Mouse (Mus musculus): ENCODE measurements at regions not wholly inside any gene's neighbourhood (a gene's known extent, or its start where the extent isn't known, plus 50 kb on each side); places are given as distances from the start of the nearest gene placed in this dataset.
"Not testable (repeated sequence)": the region's sequence is repeated elsewhere in the genome, so short reads cannot be mapped to it uniquely, and the experiment has no call there.

DNA sequence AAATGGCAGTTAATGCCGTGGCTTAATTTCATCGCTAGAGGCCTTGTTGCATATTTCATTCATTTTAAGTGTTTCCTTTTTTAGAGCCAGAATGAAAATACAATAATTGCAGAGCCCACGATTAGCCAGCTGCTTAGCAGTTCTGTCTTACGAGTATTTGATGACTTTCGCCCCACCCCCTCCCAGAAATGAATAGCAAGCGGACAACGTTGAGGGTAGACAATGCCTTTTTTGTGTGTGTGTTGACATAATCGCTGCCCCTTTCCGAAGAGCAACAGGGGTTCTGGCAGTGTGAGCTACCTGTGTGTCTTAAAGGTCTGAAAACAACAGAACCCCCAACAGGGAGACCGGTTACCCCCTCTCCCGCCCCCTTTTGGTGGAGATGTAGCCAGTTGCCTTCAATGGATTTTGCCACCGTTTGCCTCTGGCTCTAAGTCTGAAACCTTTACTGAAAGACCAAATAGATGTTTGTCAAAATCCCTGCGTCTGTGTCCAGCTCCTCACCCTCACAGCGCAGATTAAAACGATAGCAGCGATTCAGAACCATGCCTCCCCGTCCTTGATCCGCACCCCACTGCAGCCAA is 242.6 kb upstream of the Gm6793 start:
- Histone ChIP-seq H3K4me1 (ENCODE audit: control insufficient read depth, insufficient read depth, low read length) (peaks cover 6% of the 10 kb centered on the region), H3K27ac (ENCODE audit: insufficient read depth, low read depth, low read length) (no peak overlapping the region), H3K4me3 (ENCODE audit: insufficient read depth, low read depth, low read length) (no peak overlapping the region)
- WGBS, result 30% methylated on average over 18 of the region's 18 CpGs
- TF ChIP-seq CTCF (IDR thresholded peaks at IDR 0.05; ENCODE audit: insufficient read depth, low read depth, low read length) (no peak), POLR2A (IDR thresholded peaks at IDR 0.05; ENCODE audit: insufficient read depth, low read depth, low read length) (no peak)

DNA sequence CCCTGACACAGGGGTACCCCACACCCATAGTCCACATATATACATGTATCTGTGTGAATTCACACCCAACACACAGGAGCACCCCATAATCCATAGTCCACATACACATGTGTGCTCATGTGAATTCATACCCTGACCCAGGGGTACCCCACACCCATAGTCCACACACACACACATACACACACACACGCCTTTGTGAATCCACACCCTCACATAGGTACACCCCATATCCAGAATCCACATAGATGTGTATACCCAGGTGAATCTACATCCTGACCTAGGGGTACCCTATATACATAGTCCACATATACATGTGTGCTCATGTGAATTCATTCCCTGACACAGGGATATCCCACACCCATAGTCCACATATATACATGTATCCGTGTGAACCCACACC is 231.8 kb upstream of the Gm6793 start:
- not testable (repeated sequence) for H3K27ac ChIP-seq (ENCODE audit: insufficient read depth, low read depth, low read length); H3K4me3 ChIP-seq (ENCODE audit: insufficient read depth, low read depth, low read length); H3K4me1 ChIP-seq (ENCODE audit: control insufficient read depth, insufficient read depth, low read length)
- 93% methylated on average over 2 of the region's 2 CpGs for WGBS

DNA sequence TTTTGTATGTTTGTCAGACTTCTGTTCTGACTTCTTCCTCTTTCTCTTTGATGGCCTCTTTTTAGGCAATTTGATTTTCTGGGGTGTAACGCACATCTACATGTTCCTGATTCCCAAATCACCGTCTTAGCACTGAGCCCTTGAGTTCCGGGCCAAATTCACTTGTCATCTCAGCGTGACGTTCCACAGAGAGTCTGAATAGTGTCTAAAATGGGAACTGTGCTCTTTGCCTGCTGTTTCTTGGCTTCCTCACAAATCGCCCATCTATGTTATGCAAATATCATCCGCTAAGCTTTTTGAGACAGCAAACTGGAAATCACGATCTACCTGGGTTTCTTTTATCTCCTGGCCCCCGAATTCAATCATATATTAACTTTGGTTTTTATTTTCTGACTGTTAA is 223.8 kb upstream of the Gm6793 start:
- TF ChIP-seq CTCF (IDR thresholded peaks at IDR 0.05; ENCODE audit: insufficient read depth, low read depth, low read length) (no peak), POLR2A (IDR thresholded peaks at IDR 0.05; ENCODE audit: insufficient read depth, low read depth, low read length) (no peak)
- H3K27ac ChIP-seq (ENCODE audit: insufficient read depth, low read depth, low read length), result no peak overlapping the region
- WGBS, result 29% methylated on average over 9 of the region's 9 CpGs
- H3K4me3 ChIP-seq (ENCODE audit: insufficient read depth, low read depth, low read length), result no peak overlapping the region
- no peaks in the 10 kb centered on the region for H3K4me1 ChIP-seq (ENCODE audit: control insufficient read depth, insufficient read depth, low read length)

DNA sequence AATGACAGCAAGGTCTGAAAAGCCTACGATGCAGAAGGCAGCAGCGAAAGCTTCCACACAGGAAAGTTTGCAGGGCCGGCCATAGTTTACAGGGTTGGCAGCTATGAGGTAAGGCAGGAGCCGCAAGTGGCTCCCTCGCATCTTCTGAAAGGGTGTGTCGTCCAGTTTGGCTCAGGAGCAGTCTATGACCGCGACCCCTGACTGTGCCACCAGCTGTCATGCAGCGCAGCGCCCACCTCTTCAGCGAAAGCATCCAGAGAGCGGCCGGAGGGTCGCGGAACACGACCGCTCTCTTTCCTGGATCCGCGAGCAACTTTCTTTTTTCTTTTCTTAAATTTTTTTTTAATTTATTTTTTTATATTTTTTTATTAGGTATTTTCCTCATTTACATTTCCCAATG is 221.9 kb upstream of the Gm6793 start:
- not testable (repeated sequence) for H3K4me3 ChIP-seq (ENCODE audit: insufficient read depth, low read depth, low read length); H3K4me1 ChIP-seq (ENCODE audit: control insufficient read depth, insufficient read depth, low read length); H3K27ac ChIP-seq (ENCODE audit: insufficient read depth, low read depth, low read length)
- 97% methylated on average over 19 of the region's 19 CpGs for WGBS

DNA sequence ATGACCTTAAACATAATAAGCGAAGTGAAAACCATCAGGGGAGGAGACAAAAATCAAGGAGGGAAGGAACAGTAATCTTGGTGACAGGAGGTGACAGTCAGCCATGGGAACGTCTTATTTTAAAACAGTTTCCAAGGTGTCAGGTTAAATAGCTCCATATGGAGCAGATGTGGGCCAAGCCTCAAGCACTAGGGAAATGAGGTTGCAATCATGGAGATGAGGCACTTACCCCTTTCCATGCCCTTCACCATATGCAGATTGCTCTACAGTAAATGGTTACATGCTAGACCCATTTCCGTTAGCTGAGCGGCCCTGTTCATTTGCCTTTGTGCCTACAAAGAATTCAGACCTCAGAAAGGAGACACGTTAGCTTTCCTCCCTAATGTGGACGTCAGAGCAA is 204.8 kb upstream of the Gm6793 start:
- WGBS, result 83% methylated on average over 6 of the region's 6 CpGs
- TF ChIP-seq POLR2A (IDR thresholded peaks at IDR 0.05; ENCODE audit: insufficient read depth, low read depth, low read length), result no peak
- no peak for TF ChIP-seq CTCF (IDR thresholded peaks at IDR 0.05; ENCODE audit: insufficient read depth, low read depth, low read length)
- Histone ChIP-seq H3K4me3 (ENCODE audit: insufficient read depth, low read depth, low read length) (no peak overlapping the region), H3K4me1 (ENCODE audit: control insufficient read depth, insufficient read depth, low read length) (no peaks in the 10 kb centered on the region), H3K27ac (ENCODE audit: insufficient read depth, low read depth, low read length) (no peak overlapping the region)

DNA sequence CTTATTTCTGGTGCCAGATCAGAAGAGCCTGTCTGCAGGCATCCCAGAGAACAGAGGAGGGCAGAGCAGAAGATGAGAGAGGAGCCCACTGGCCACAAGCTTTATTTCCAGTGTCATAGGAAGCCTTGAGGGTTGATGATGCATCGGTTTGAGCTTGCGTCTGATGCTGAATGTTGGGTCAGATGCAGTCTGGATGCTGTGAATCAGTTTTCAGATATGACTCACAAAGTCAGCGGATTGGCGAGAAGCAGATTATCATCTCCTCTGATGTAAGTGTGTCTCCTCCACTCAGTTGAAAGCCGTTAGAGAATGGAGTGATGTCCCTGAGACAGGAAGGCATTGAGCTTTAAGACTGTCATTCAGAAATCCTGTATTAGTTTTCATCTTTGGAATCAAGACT is 197.3 kb upstream of the Gm6793 start:
- Histone ChIP-seq H3K4me3 (ENCODE audit: insufficient read depth, low read depth, low read length) (no peak overlapping the region), H3K4me1 (ENCODE audit: control insufficient read depth, insufficient read depth, low read length) (no peaks in the 10 kb centered on the region), H3K27ac (ENCODE audit: insufficient read depth, low read depth, low read length) (no peak overlapping the region)
- WGBS, result 91% methylated on average over 5 of the region's 5 CpGs
- TF ChIP-seq CTCF (IDR thresholded peaks at IDR 0.05; ENCODE audit: insufficient read depth, low read depth, low read length) (no peak), POLR2A (IDR thresholded peaks at IDR 0.05; ENCODE audit: insufficient read depth, low read depth, low read length) (no peak)

DNA sequence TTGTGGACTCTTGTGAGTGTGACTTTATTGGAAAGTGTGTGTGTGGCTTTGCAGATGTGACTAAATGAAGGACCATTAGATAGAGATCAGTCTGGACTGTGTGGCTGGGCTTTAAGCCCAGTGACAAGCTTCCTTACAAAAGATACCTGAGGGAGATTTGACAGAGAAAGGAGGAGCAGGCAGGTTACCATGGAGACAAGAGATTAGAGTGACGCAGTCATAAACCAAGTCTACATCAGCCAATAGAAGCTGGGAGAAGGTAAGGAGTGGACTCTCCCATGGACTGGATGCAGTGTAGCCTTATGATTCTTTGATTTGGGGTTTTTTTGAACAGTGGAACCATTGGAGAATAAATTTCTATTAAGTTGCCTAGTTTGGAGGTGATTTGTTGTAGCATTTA is 181.6 kb upstream of the Gm6793 start:
- Histone ChIP-seq H3K27ac (ENCODE audit: insufficient read depth, low read depth, low read length) (no peak overlapping the region), H3K4me1 (ENCODE audit: control insufficient read depth, insufficient read depth, low read length) (no peaks in the 10 kb centered on the region), H3K4me3 (ENCODE audit: insufficient read depth, low read depth, low read length) (no peak overlapping the region)
- WGBS, result 88% methylated on average over 1 of the region's 1 CpGs
- TF ChIP-seq CTCF (IDR thresholded peaks at IDR 0.05; ENCODE audit: insufficient read depth, low read depth, low read length), result no peak
- no peak for TF ChIP-seq POLR2A (IDR thresholded peaks at IDR 0.05; ENCODE audit: insufficient read depth, low read depth, low read length)

DNA sequence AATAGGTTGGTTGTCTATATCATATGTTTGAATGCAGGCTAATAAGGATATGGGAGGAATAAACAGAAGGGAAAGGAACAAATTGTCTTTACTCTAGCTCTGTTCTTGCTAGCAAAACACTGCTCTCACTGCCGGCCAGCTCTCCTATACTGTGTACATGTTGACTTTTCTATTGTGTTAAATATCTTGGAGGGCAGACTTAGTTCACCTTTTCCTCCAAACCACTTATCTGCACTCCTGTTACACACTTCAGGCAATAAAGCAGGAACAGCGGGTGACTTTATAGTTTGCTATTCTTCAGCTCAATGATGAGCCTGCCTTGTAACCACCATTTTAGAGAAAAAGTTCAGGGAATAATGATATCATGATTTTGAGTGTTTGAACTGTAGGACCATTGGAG is 181.0 kb upstream of the Gm6793 start:
- no peak overlapping the region for H3K4me3 ChIP-seq (ENCODE audit: insufficient read depth, low read depth, low read length)
- TF ChIP-seq CTCF (IDR thresholded peaks at IDR 0.05; ENCODE audit: insufficient read depth, low read depth, low read length), result no peak
- no peak overlapping the region for H3K27ac ChIP-seq (ENCODE audit: insufficient read depth, low read depth, low read length)
- H3K4me1 ChIP-seq (ENCODE audit: control insufficient read depth, insufficient read depth, low read length), result no peaks in the 10 kb centered on the region
- WGBS, result 85% methylated on average over 2 of the region's 2 CpGs

DNA sequence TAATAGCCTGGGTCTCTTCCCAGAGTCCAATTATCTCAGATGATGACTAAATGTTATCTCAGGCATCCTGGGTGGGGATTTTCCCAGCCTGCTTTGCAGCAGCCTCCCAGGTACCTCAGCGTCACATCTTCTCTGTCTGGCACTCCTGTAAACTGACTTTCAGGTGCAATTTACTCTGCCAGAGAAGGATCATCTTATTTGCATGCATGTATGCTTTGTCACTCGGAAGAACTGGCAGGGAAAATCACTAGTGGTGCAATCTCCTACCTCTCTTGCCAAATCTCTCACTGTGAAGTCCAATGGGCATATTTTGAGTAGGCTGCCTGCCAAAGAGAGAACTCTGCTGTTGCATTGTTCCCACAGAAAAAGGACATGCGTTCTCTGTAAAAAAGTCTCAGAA is 177.0 kb upstream of the Gm6793 start:
- Histone ChIP-seq H3K4me3 (ENCODE audit: insufficient read depth, low read depth, low read length) (no peak overlapping the region), H3K4me1 (ENCODE audit: control insufficient read depth, insufficient read depth, low read length) (no peaks in the 10 kb centered on the region), H3K27ac (ENCODE audit: insufficient read depth, low read depth, low read length) (no peak overlapping the region)
- no peak for TF ChIP-seq POLR2A (IDR thresholded peaks at IDR 0.05; ENCODE audit: insufficient read depth, low read depth, low read length)
- WGBS, result 36% methylated on average over 3 of the region's 3 CpGs

DNA sequence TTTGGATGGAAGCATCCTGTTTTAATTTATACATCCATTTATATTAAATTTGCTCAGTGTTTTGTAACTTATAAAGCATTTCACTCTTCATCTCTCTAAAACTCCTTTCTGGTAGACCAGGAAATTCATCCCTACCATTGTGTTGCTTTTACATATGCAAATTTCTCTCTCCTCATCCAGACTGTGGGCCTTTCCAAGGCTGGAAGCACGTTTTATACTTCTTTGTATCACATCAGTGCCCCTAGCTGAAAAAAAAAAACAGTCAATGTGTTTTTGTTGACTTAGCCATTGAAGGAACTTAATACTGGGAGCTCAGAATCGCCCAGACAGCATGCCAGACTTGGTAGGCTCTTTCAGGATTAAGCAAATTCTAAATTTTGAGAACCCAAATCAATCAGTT is 174.9 kb upstream of the Gm6793 start:
- whole genome bisulfite sequencing, result 65% methylated on average over 2 of the region's 2 CpGs
- Histone ChIP-seq H3K27ac (ENCODE audit: insufficient read depth, low read depth, low read length) (no peak overlapping the region), H3K4me3 (ENCODE audit: insufficient read depth, low read depth, low read length) (no peak overlapping the region), H3K4me1 (ENCODE audit: control insufficient read depth, insufficient read depth, low read length) (no peaks in the 10 kb centered on the region)
- no peak for TF ChIP-seq CTCF (IDR thresholded peaks at IDR 0.05; ENCODE audit: insufficient read depth, low read depth, low read length)
- no peak for TF ChIP-seq POLR2A (IDR thresholded peaks at IDR 0.05; ENCODE audit: insufficient read depth, low read depth, low read length)

All from olfactory bulb, adult 2 months (tissue).